Mouse (Mus musculus): ENCODE results near the gene Pla2g4d. TPM values are rescaled to one million over a fixed set of nuclear protein-coding genes. Genes with fewer than 3 reads are reported as not detected.

Gene Pla2g4d
- total RNA-seq, 2 experiments from 2014 or later: not detected

- Histone ChIP-seq H3K4me3 (no peak overlapping the region), H3K27ac (no peak overlapping the region)
- DNase-seq (ENCODE audit: low spot score in 2 of 2): no peak
- no peak for TF ChIP-seq CTCF (conservative IDR thresholded peaks at IDR 0.05)
Measured at GRCm38 (mm10) chr2:120284705-120285104, 4.3 kb downstream of the Pla2g4d start.

GRCm38 (mm10) chr2:120284094-120284493 lies 4.9 kb downstream of the Pla2g4d start:
- no peak overlapping the region for H3K27ac ChIP-seq
- no peak for TF ChIP-seq CTCF (conservative IDR thresholded peaks at IDR 0.05)
- no peak overlapping the region for H3K4me3 ChIP-seq
- no peak for DNase-seq (ENCODE audit: low spot score in 2 of 2)

- Histone ChIP-seq H3K27ac (no peak overlapping the region), H3K4me3 (no peak overlapping the region)
- DNase-seq (ENCODE audit: low spot score in 2 of 2): no peak
- TF ChIP-seq CTCF (conservative IDR thresholded peaks at IDR 0.05): no peak
Measured at GRCm38 (mm10) chr2:120283550-120283949, 5.4 kb downstream of the Pla2g4d start.

DNA sequence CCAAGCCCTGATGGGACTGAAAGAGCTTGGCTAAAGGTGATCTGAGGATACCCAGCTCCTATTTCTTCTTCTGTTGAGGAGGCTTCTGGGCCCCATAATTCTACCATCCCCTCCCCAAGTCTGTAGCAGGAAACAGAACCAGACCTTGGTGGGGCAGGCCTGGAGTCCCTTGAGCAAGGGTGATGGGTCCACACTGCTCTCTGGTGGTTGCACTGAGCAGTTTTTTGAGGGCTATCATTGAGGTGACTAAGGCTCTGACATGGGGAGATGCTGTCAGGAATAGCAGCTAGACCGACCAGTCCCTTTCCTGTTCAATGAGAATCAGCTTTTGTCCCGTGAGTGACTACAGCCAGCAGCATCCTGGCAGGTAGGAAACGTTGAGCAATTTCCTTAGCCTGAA lies 7.8 kb downstream of the Pla2g4d start:
- no peak overlapping the region for H3K27ac ChIP-seq
- TF ChIP-seq CTCF (conservative IDR thresholded peaks at IDR 0.05): peak; percentile 54
- no peak for DNase-seq (ENCODE audit: low spot score in 2 of 2)
- no peak overlapping the region for H3K4me3 ChIP-seq

- TF ChIP-seq CTCF (conservative IDR thresholded peaks at IDR 0.05): peak; percentile 96
- H3K4me3 ChIP-seq: no peak overlapping the region
- no peak overlapping the region for H3K27ac ChIP-seq
- peak; percentile 47 to 71 for DNase-seq (ENCODE audit: low spot score in 2 of 2)
Measured at GRCm38 (mm10) chr2:120279961-120280360, 9.0 kb downstream of the Pla2g4d start.

- Histone ChIP-seq H3K4me3 (no peak overlapping the region), H3K27ac (no peak overlapping the region)
- TF ChIP-seq CTCF (conservative IDR thresholded peaks at IDR 0.05): no peak
- no peak for DNase-seq (ENCODE audit: low spot score in 2 of 2)
Measured at GRCm38 (mm10) chr2:120276951-120277350, 12.0 kb downstream of the Pla2g4d start.

DNA sequence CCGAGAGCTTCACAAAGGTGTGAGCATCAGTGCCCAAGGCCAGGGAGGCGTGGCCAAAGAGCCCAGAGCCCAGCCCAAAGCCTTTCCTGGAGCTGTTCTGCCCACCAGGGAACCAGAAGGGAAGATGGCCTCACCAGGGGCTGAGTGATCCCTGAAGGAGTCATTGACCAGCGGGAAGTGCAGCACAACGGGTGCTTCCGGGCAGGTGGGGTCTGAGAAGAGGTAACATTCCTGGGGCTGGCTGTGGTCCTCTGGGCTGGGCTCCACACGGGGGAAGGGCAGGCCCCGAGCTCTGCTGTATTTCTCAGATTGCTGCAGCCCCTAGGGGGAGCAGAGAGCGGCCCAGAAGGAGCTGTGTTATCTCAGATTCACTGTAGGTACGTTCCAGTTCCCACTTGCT lies 20.4 kb downstream of the Pla2g4d start:
- TF ChIP-seq CTCF (conservative IDR thresholded peaks at IDR 0.05): peak; percentile 66
- no peak overlapping the region for H3K4me3 ChIP-seq
- DNase-seq (ENCODE audit: low spot score in 2 of 2): no peak
- no peak overlapping the region for H3K27ac ChIP-seq

DNA sequence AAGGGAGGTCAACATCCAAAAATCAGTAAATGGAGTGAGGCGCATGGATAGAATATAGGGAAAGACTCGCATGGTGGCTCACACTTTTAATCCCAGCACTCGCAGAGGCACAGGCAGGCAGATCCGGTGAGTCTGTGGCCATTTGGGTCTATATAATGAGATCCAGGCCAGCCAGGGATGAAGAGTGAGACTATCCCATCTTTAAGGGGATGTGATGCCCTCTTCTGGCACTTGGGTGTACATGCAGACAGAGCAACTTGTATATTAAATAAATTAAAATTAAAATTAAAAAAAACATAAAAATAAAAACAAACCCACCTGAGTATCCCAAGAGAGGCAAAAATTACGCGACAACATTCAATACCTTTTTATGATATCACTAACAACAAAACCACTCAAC lies 23.5 kb downstream of the Pla2g4d start:
- H3K27ac ChIP-seq: no peak overlapping the region
- no peak overlapping the region for H3K4me3 ChIP-seq
- no peak for DNase-seq (ENCODE audit: low spot score in 2 of 2)
- TF ChIP-seq CTCF (conservative IDR thresholded peaks at IDR 0.05): peak; percentile 77

- H3K4me3 ChIP-seq: no peak overlapping the region
- no peak for TF ChIP-seq CTCF (conservative IDR thresholded peaks at IDR 0.05)
- H3K27ac ChIP-seq: no peak overlapping the region
- DNase-seq (ENCODE audit: low spot score in 2 of 2): no peak
Measured at GRCm38 (mm10) chr2:120264858-120265257, 24.1 kb downstream of the Pla2g4d start.

DNA sequence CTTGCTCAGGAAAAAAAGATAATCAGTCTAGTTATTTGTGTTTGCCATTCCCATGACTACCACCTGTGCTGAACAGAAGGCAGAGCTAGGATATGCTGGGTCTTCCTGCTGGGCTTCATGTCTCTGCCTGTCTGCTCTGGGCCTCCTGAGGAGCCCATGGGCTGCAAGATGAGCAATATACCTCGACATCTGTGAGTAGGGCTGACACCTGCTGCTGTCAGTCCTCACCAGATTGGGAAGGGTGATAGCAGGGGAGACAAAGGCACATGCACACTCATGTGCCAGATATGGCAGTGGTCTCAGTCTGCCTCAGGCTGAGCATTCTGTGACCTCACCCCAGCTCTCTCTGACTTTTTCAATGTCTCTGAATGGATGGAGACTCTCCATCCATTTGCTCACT lies 26.1 kb downstream of the Pla2g4d start:
- Histone ChIP-seq H3K27ac (peak overlapping the region; percentile 51; the same call in 1 of the 2 replicates), H3K4me3 (no peak overlapping the region)
- TF ChIP-seq CTCF (conservative IDR thresholded peaks at IDR 0.05): no peak
- DNase-seq (ENCODE audit: low spot score in 2 of 2): no peak

GRCm38 (mm10) chr2:120261346-120261745 lies 27.7 kb downstream of the Pla2g4d start:
- Histone ChIP-seq H3K4me3 (no peak overlapping the region), H3K27ac (no peak overlapping the region)
- no peak for TF ChIP-seq CTCF (conservative IDR thresholded peaks at IDR 0.05)
- no peak for DNase-seq (ENCODE audit: low spot score in 2 of 2)

DNA sequence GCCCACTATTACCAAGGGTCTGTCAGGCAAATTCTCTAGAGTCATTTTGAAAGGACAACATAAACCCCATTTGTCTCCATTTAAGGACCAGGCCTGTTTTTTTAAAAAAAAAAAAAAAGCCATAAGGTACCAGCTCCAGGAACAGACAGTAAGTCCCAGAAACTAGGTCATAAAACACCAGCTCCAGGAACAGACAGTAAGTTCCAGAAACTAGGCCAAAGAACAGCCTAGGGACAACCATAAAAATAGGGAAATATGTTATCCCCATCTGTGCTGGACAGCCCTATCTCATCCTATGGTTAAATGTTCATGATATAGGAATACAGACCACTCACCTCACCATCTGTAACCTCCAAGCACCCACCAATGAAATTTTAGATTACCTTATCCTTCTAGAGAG lies 32.7 kb downstream of the Pla2g4d start:
- Histone ChIP-seq H3K27ac (no peak overlapping the region), H3K4me3 (no peak overlapping the region)
- DNase-seq (ENCODE audit: low spot score in 2 of 2): no peak
- TF ChIP-seq CTCF (conservative IDR thresholded peaks at IDR 0.05): no peak

- TF ChIP-seq CTCF (conservative IDR thresholded peaks at IDR 0.05): no peak
- H3K4me3 ChIP-seq: no peak overlapping the region
- DNase-seq (ENCODE audit: low spot score in 2 of 2): no peak
- no peak overlapping the region for H3K27ac ChIP-seq
Measured at GRCm38 (mm10) chr2:120252644-120253043, 36.4 kb downstream of the Pla2g4d start.

GRCm38 (mm10) chr2:120245421-120246016 lies 43.5 kb downstream of the Pla2g4d start:
- peak overlapping the region; percentile 55 for H3K4me3 ChIP-seq
- peak; percentile 68 for TF ChIP-seq CTCF (conservative IDR thresholded peaks at IDR 0.05)
- no peak for DNase-seq (ENCODE audit: low spot score in 2 of 2)
- peak overlapping the region; percentile 88 for H3K27ac ChIP-seq

All from layer of hippocampus, adult 2 months (tissue).